Mouse (Mus musculus) ES-Bruce4 (cell line): Measurements from ENCODE around the gene Tmx2.

ENCODE experiments used
- CTCF ChIP-seq: IDR thresholded peaks from one replicate; pipeline ENCODE4 v1.8.1; 2011; ENCODE audit warnings: low read depth, low read length
- EP300 ChIP-seq: IDR thresholded peaks from 2 replicates; pipeline ENCODE4 v1.6.1; 2011; ENCODE audit warnings: low read depth, low read length; ENCODE audit not compliant: insufficient read depth

DNA sequence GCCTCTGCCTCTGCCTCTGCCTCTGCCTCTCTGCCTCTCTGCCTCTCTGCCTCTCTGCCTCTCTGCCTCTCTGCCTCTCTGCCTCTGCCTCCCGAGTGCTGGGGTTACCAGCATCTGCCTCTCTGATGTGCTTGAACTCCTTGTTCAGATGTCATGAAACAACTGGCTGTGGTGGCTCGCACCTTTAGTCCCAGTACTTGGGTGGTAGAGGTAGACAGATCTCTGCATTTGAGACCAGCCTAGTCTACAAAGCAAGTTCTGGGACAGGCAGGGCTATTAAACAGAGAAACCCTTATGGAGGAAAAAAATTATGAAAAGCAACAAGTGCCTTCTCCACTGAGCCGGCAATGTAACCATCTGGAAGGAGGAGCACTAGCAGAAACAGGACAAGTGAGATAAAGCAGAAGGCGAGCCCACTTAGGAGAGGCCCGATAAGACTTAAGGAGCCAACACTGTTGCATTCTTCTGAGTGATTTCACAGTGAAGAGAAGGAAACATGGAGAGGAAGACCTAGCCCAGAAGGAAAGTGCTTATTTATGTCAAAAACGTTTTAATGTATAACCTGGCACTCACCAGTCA lies 3.8 kb upstream of the Tmx2 start:
- TF ChIP-seq EP300 (no peak), CTCF (no peak)
